Mouse (Mus musculus): Measurements from ENCODE around the gene Zfp74.

DNA sequence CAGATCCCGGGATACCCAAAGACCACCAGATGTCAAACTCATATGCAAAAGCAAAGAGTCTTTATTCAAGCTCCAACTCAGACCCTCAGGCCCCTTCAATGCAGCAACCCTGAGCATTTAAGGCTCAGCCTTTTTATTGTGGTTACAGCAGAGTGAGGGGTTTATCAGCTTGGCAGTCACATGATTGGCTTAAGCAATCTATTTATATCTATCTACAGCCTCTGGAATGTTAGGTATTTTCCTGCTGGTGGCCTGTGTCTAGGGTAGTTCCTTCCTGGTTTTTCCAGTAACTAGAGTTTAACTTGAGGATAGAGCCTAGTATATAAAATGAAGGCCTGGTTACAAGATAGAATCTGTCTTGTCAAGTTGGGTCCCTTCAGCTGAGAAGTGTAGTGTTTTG, 26.9 kb upstream of the Zfp74 start:
- no peak for TF ChIP-seq EP300 (IDR thresholded peaks at IDR 0.05; ENCODE audit: low read depth)
- TF ChIP-seq CTCF (IDR thresholded peaks at IDR 0.05; ENCODE audit: low read depth), result no peak

All from liver, postnatal 0 days (tissue).